Mouse (Mus musculus) CD8-positive naive resting alpha-beta T cell, adult 2 months (primary cell): ENCODE measurements around the gene Vmn1r59.
"Not testable (repeated sequence)": the region's sequence is repeated elsewhere in the genome, so short reads cannot be mapped to it uniquely, and the experiment has no call there.

Source experiments
- DNase-seq, 2 experiments: peaks; one replicate each; pipeline ENCODE4 v3.0.0; 2022; ENCODE audit warnings: low read depth in 2 of 2, low spot score in 2 of 2

Vmn1r59 gene

GRCm38 (mm10) chr7:5456674-5457073, at the start of gene Vmn1r59:
Gene Vmn1r59, minus strand, starts transcription at chr7:5456774.
- DNase-seq, result no peak

GRCm38 (mm10) chr7:5493856-5494255, 37.3 kb upstream of the Vmn1r59 start, which contains the start of gene Vmn2r28:
Gene Vmn2r28, minus strand, starts transcription at chr7:5493956.
- not testable (repeated sequence) for DNase-seq

GRCm38 (mm10) chr7:5454011-5454410, 2.6 kb downstream of the Vmn1r59 start:
- DNase-seq, result not testable (repeated sequence)

- no peak for DNase-seq
These were observed 7.9 kb downstream of the Vmn1r59 start for GRCm38 (mm10) chr7:5448627-5449026.

- DNase-seq, result not testable (repeated sequence)
These were observed 43.3 kb downstream of the Vmn1r59 start, which contains the start of gene Vmn1r58 for GRCm38 (mm10) chr7:5413296-5413695. Gene Vmn1r58, minus strand, starts transcription at chr7:5413396.

GRCm38 (mm10) chr7:5406201-5406600, 50.4 kb downstream of the Vmn1r59 start:
- DNase-seq, result no peak
